Mouse (Mus musculus) cerebellum, adult 9-10 months (tissue): ENCODE data around the gene Atp10a.
A peak's percentile ranks its signal among the peaks of the same experiment; 100 is the strongest.

Experiments
- DNase-seq: peaks from one replicate; pipeline ENCODE4 v3.0.0; 2022

The Atp10a gene

DNA sequence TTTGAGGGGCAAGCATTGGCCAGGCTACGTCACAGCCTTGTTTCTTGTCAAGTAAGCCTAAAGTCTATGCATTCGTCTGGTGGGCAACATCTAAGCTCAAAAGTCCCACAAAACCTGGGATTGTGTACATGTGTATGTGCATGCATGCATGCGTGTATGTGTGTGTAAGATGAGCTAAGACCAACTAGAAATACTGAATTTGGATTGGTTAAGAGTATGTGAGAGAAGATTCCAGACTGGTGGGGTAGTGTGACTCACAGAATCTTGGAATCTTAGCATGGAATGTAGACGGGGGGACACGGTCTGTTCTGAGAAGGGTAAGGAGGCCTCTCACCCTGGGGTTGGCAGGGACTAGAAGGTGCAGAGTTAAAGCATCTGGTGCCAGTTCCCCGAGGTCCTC lies at the start of gene Atp10a:
TSS of gene Atp10a (plus strand) at position 301 of the 400 bp plus-strand sequence.
- no peak for DNase-seq

DNA sequence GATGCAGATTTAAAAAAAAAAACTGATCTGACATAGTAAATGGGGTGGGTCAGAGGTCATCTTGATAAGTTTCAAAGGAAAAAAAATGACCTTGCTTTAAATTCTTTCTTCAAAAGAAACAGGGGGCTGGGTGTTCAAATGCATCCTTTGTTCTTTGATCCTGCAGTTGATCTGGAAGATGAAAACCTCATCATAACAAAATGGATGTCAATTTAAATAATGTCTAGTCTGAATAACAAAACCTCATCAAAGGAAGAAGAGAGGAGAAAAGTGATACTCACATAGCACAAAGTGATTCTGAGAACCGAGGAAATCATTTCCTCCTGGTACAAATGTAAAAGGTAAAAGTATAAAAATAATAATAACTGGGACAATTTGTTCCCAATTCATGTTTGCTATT lies 37.9 kb upstream of the Atp10a start:
- no peak for DNase-seq

DNA sequence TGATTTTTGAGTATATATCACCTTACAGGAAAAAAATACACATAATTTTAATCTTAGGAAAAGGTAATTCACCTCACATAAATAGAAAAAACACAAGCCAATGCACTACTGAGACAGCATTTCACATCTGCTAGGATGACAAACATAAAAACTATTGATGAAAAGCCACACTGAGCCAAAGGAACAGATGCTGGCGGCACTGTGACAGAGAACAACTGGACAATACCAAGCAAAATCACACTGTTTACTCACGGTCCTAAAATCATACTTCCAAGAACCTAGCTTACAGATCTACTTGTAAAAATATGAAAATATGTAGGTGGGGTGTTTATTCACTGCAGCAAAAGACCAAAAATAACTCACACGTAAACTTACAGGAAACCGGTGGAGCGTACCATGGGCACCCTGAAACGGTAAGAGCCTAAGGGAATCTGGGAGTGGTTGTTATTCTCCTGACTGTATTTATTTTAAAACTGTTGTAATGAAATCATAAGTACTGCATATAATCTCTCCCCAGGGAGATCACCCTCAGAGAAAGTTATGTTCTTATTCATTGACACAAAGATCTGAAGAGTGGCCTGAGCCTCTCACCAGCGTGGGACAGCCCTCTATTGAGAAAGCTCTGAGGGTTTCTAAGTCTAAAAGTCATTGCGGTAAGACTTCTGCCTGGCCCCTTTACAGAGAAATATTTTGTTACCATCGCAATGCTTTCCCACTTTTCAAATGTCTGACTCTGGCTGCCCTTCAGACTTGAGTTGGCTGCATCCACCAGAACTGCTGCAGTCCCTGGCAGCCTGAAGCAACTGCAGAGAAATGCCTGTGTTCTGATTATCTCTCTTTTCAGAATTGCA lies 29.4 kb upstream of the Atp10a start:
- peak; percentile 5 for DNase-seq

- no peak for DNase-seq
Observed at GRCm38 (mm10) chr7:58627381-58627780, 28.6 kb upstream of the Atp10a start.

GRCm38 (mm10) chr7:58629233-58629632 lies 26.7 kb upstream of the Atp10a start:
- no peak for DNase-seq

- no peak for DNase-seq
Observed at GRCm38 (mm10) chr7:58633683-58634082, 22.3 kb upstream of the Atp10a start.

GRCm38 (mm10) chr7:58639676-58640075 lies 16.3 kb upstream of the Atp10a start:
- no peak for DNase-seq

GRCm38 (mm10) chr7:58640456-58640855 lies 15.5 kb upstream of the Atp10a start:
- DNase-seq, result no peak

- no peak for DNase-seq
Observed at GRCm38 (mm10) chr7:58641916-58642315, 14.1 kb upstream of the Atp10a start.

GRCm38 (mm10) chr7:58647404-58647803 lies 8.6 kb upstream of the Atp10a start:
- DNase-seq, result no peak

GRCm38 (mm10) chr7:58657913-58658789 lies 2.2 kb downstream of the Atp10a start:
- peak; percentile 2 for DNase-seq

- no peak for DNase-seq
Observed at GRCm38 (mm10) chr7:58658790-58659405, 2.9 kb downstream of the Atp10a start.

- DNase-seq, result no peak
Observed at GRCm38 (mm10) chr7:58660046-58660445, 4.1 kb downstream of the Atp10a start.

DNA sequence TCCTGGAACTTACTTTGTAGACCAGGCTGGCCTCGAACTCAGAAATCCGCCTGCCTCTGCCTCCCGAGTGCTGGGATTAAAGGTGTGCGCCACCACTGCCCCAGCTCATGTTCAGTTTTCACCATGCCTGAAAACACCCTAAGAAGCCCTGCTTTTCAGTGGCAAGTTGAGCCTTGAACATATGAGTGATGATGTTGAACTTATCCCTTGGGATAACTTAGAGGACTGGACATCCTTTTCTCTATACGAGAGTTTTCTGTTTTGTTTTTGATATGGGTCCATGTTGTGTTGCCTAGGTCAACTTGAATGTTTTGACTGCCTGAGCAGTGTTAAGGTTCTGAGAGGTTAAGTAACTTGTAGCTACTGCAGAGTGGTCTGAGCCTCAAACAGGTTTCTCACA lies 4.7 kb downstream of the Atp10a start:
- DNase-seq, result no peak

DNA sequence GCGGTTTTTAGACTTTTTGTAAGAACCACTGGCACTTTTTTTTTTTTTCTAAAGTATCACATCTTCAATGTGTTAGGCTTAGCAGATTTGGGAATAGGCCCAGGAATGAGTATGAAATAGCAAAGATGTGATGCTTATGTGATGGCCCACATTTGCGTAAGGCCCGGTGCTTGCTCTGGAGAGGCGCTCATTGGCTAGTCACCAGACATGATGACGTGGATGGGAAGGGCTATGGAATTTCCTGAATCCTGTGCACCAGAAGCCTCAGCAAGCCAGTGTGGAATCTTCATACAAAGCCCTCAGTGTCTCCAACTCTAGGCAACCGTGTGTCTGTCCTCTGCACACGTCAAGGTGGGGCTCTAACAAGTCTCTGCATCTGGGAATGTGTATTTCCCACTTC lies 5.1 kb downstream of the Atp10a start:
- DNase-seq, result no peak

DNA sequence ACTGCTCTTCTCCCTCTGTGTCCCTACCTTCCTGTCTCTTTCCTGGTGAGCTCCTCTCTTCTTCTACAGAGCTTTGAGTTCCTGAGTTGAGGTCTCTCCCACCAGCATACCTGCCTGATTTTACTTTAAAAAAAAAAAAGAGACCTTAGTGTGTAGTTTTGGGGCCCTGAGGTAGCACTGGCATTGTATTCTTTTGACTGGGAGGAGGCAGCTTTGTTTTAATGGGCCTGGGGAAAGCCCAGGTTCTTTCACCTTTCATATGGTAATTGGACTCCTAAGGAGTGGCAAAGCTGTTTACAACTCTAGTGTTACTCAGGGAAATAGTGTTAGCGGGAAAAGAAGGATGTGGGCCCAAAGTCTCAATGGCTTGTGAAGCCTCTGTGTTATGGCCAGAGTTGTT lies 12.7 kb downstream of the Atp10a start:
- no peak for DNase-seq

- DNase-seq, result no peak
Observed at GRCm38 (mm10) chr7:58676075-58676474, 20.1 kb downstream of the Atp10a start.

- DNase-seq, result no peak
Observed at GRCm38 (mm10) chr7:58677111-58677805, 21.3 kb downstream of the Atp10a start.

DNA sequence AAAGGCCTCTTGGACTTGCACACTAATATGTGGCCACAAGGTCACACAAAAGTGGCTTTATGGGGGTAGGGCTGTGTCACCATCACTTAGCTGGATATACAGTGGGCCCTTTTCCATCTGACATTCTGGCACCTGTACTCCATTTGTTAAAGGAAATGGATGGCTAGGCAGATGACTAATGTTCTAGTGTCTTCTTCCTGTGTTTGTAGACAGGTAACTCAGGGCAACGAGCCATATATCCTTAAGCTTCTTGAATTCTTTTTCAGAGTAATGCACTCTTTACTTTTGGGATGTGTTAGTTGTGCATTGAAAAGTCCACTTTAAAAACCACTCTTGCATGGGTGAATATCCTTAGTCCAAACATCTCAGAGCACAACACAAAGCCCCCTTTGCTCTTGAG lies 30.0 kb downstream of the Atp10a start:
- no peak for DNase-seq

- DNase-seq, result no peak
Observed at GRCm38 (mm10) chr7:58686573-58686972, 30.6 kb downstream of the Atp10a start.

DNA sequence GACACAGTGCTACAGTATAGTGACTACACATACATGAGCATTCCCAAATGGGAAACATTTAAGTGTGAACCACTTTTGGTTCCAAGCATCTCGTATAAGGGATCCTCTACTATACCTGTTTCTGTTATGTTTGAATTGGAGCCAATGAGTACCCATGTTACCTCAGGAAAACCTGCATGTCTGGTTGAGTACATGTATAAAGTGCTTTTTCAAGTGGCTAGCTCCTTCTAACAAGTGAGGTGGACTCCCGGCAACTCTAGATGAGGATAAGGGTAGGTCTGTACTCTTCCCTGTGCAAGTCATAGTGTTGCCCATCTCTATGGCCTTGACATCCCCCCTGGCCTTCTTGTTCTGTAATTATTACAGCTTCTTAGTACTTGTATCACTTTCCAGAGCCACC lies 31.0 kb downstream of the Atp10a start:
- DNase-seq, result no peak

DNA sequence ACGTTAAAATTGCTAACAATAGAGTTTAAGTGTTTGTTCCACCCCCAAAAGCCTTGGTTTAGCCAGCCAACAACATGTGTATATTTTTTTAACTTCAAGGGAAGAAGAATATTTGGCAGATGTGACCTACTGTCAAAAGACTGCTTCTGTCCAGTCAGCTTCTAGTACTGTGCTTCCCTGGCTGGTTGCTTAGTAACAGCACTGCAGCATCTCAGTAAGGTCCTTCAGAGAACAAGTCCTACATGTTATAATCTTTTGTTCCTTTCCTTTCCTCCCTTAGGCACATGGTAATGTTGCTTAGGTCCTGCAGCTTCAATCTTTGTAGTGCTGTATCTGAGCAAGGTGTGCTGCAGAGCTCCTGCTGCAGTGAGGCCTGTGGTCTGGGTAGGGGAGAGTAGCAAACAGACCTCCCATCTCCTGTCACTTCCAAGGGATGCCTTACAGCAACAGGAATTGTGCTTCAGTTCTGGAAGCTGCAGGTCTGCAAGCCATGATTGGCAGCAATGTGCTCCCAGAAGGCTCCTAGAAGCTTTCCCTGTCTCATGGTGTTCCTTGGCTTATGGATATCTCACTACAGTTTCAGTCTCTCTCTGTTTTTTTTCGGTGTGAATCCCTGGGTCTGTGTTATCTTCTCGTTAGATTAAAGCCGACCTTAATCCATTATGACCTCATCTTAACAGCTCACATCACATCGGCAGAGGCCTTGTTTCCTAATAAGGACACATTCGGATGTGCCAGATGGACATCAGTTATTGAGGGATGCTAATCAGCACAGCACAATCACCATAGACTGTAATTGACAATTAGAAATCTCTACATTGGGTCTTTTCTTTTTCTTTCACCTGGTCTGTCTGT lies 34.3 kb downstream of the Atp10a start:
- DNase-seq, result no peak
